Mouse (Mus musculus) lung, adult 2 months (tissue): ENCODE measurements around the gene Smtnl2. TPM values are rescaled to one million over a fixed set of nuclear protein-coding genes. Genes with fewer than 3 reads are reported as not detected.

Experiments
- DNase-seq: peaks from one replicate; pipeline ENCODE4 v3.0.0; 2022
- H3K4me1 ChIP-seq: fragments of 200-500 bp; 2 replicates; pipeline ENCODE4 v1.6.1; 2011; ENCODE audit warnings: low read length; ENCODE audit not compliant: control insufficient read depth, insufficient read depth
- H3K4me3 ChIP-seq: fragments of 200-500 bp; replicated peaks from 2 replicates; pipeline ENCODE3; 2011; ENCODE audit warnings: low read depth, mild to moderate bottlenecking, control low read depth, low read length; ENCODE audit errors: extremely low read depth
- CTCF ChIP-seq: fragments of 200-500 bp; IDR thresholded peaks from 2 replicates; pipeline ENCODE4 v1.5.1; 2011; ENCODE audit warnings: mild to moderate bottlenecking, low read length, control low read depth; ENCODE audit not compliant: insufficient read depth
- POLR2A ChIP-seq: fragments of 200-500 bp; IDR thresholded peaks from 2 replicates; pipeline ENCODE4 v1.6.1; 2011; ENCODE audit warnings: low read depth, mild to moderate bottlenecking, control low read depth, low read length, borderline replicate concordance; ENCODE audit errors: extremely low read depth
- WGBS: fragments of 180-500 bp; shearing (Covaris S2); methylation state at CpG from one replicate; pipeline ENCODE4 v1.1.7; 2018; 5-methylcytosine and 5-hydroxymethylcytosine counted together
- polyA plus RNA-seq: library from polyadenylated mRNA; depleted of rRNA; stranded (reverse); fragments of >200 nt; gene quantifications from 2 replicates; pipeline ENCODE4 v1.2.3, GENCODE M21; 2012

Gene Smtnl2
- polyA plus RNA-seq, 1 experiment, result 32.1 TPM

- DNase-seq, result no peak
- no peak for TF ChIP-seq POLR2A
- TF ChIP-seq CTCF, result no peak
- 65% methylated on average over 9 of the region's 9 CpGs for WGBS
Observed at GRCm38 (mm10) chr11:72366126-72366525, 45.4 kb downstream of the Smtnl2 start.

GRCm38 (mm10) chr11:72364526-72364925, 47.0 kb downstream of the Smtnl2 start:
- TF ChIP-seq CTCF, result no peak
- no peak for TF ChIP-seq POLR2A
- DNase-seq, result no peak
- no peak overlapping the region for H3K4me3 ChIP-seq
- peaks cover 4% of the 10 kb centered on the region for H3K4me1 ChIP-seq
- 69% methylated on average over 5 of the region's 5 CpGs for WGBS

More at GRCm38 (mm10) chr11:72366126-72366525, 45.4 kb downstream of the Smtnl2 start:
- Histone ChIP-seq H3K4me1 (peaks cover 4% of the 10 kb centered on the region), H3K4me3 (no peak overlapping the region)

GRCm38 (mm10) chr11:72363523-72364240, 47.8 kb downstream of the Smtnl2 start:
- 40% methylated on average over 8 of the region's 8 CpGs for WGBS
- no peak overlapping the region for H3K4me3 ChIP-seq
- no peak for DNase-seq
- peaks cover 4% of the 10 kb centered on the region for H3K4me1 ChIP-seq
- TF ChIP-seq POLR2A (no peak), CTCF (no peak)

GRCm38 (mm10) chr11:72362347-72362741, 49.2 kb downstream of the Smtnl2 start, which contains the start of gene Tekt1:
Gene Tekt1 (minus strand): TSS chr11:72362442.
- TF ChIP-seq POLR2A, result no peak
- TF ChIP-seq CTCF, result no peak
- H3K4me1 ChIP-seq, result peaks cover 4% of the 10 kb centered on the region
- peak within 1 kb of the TSS; percentile 50 for H3K4me3 ChIP-seq
- DNase-seq, result no peak
- 36% methylated on average over 10 of the region's 10 CpGs for WGBS

- DNase-seq, result peak; percentile 39
- peak overlapping the region; percentile 50 for H3K4me3 ChIP-seq
- 13% methylated on average over 42 of the region's 42 CpGs for WGBS
- no peak for TF ChIP-seq CTCF
- peaks cover 4% of the 10 kb centered on the region for H3K4me1 ChIP-seq
Observed at GRCm38 (mm10) chr11:72361385-72362346, 49.8 kb downstream of the Smtnl2 start.

- H3K4me1 ChIP-seq, result no peaks in the 10 kb centered on the region; the same call in 1 of the 2 replicates
- H3K4me3 ChIP-seq, result no peak overlapping the region
- TF ChIP-seq CTCF (peak; percentile 85), POLR2A (no peak)
- 26% methylated on average over 20 of the region's 20 CpGs for WGBS
- peak; percentile 79 for DNase-seq
Observed at GRCm38 (mm10) chr11:72354971-72355728, 56.4 kb downstream of the Smtnl2 start.

GRCm38 (mm10) chr11:72353186-72353585, 58.3 kb downstream of the Smtnl2 start:
- Histone ChIP-seq H3K4me3 (no peak overlapping the region), H3K4me1 (no peaks in the 10 kb centered on the region; the same call in 1 of the 2 replicates)
- WGBS, result 73% methylated on average over 3 of the region's 3 CpGs
- no peak for DNase-seq
- TF ChIP-seq CTCF, result no peak
- TF ChIP-seq POLR2A, result no peak

GRCm38 (mm10) chr11:72352272-72352671, 59.2 kb downstream of the Smtnl2 start:
- WGBS, result 37% methylated on average over 1 of the region's 1 CpGs

GRCm38 (mm10) chr11:72349652-72350051, 61.9 kb downstream of the Smtnl2 start:
- 44% methylated on average over 4 of the region's 4 CpGs for WGBS
- no peak for TF ChIP-seq CTCF
- TF ChIP-seq POLR2A, result no peak
- no peak for DNase-seq
- Histone ChIP-seq H3K4me3 (no peak overlapping the region), H3K4me1 (no peaks in the 10 kb centered on the region)

More at GRCm38 (mm10) chr11:72352272-72352671, 59.2 kb downstream of the Smtnl2 start:
- Histone ChIP-seq H3K4me3 (no peak overlapping the region), H3K4me1 (no peaks in the 10 kb centered on the region; the same call in 1 of the 2 replicates)
- no peak for DNase-seq
- TF ChIP-seq POLR2A, result no peak
- no peak for TF ChIP-seq CTCF
